Mouse (Mus musculus) hindbrain, postnatal 0 days (tissue): Measurements from ENCODE around the gene Mrps9. TPM values are rescaled to one million over a fixed set of nuclear protein-coding genes. Genes with fewer than 3 reads are reported as not detected.

Experiments used
- ATAC-seq: fragments of 200-750 bp; cut with Nextera tagmentation; 2 replicates; pipeline ENCODE4 v1.8.0; 2017; ENCODE audit warnings: mild to moderate bottlenecking, moderate TSS enrichment, moderate library complexity
- DNase-seq: peaks from one replicate; pipeline ENCODE4 v3.0.0-alpha.2; 2015; ENCODE audit warnings: low spot score
- H3K27ac ChIP-seq: fragments of 300-500 bp; sonication (generic); 2 replicates; pipeline ENCODE4 v1.5.1; 2014; ENCODE audit warnings: mild to moderate bottlenecking
- H3K27me3 ChIP-seq: fragments of 300-500 bp; sonication (generic); 2 replicates; pipeline ENCODE4 v1.6.1; 2014; ENCODE audit warnings: low read length, mixed read lengths; ENCODE audit not compliant: insufficient read depth
- H3K36me3 ChIP-seq: fragments of 300-500 bp; sonication (generic); 2 replicates; pipeline ENCODE4 v1.6.1; 2014; ENCODE audit warnings: low read length, mixed read lengths; ENCODE audit not compliant: insufficient read depth
- H3K4me1 ChIP-seq: fragments of 300-500 bp; sonication (generic); 2 replicates; pipeline ENCODE4 v1.6.1; 2014; ENCODE audit warnings: antibody characterized with exemption, low read length, mixed read lengths; ENCODE audit not compliant: insufficient read depth
- H3K4me2 ChIP-seq: fragments of 300-500 bp; sonication (generic); 2 replicates; pipeline ENCODE4 v1.6.1; 2014; ENCODE audit warnings: low read depth, mild to moderate bottlenecking, low read length, moderate library complexity, mixed read lengths
- H3K4me3 ChIP-seq: fragments of 300-500 bp; sonication (generic); 2 replicates; pipeline ENCODE4 v1.5.1; 2014; ENCODE audit warnings: low read length
- H3K9ac ChIP-seq: fragments of 300-500 bp; sonication (generic); replicated peaks from 2 replicates; pipeline ENCODE4 v1.6.1; 2014; ENCODE audit warnings: mild to moderate bottlenecking, low read length, moderate library complexity, mixed read lengths
- H3K9me3 ChIP-seq: fragments of 300-500 bp; sonication (generic); 2 replicates; pipeline ENCODE4 v1.6.1; 2016; ENCODE audit warnings: low read length, mixed read lengths
- CTCF ChIP-seq: IDR thresholded peaks from 2 replicates; pipeline ENCODE4 v1.5.1; 2016; ENCODE audit warnings: antibody characterized with exemption, control low read depth, low read depth
- WGBS: fragments of 180-500 bp; shearing (Covaris S2); extraction: QIAGEN DNeasy Blood & Tissue Kit; methylation state at CpG from one replicate; pipeline ENCODE4 v1.1.7; 2014; 5-methylcytosine and 5-hydroxymethylcytosine counted together
- polyA plus RNA-seq: library from polyadenylated mRNA; unstranded; fragments of >200 nt; fragmentation: Nextera tagmentation; extraction: Ambion mirVana; gene quantifications from 2 replicates; pipeline ENCODE4 v1.2.1, GENCODE M21; 2015
- total RNA-seq: library from RNA; depleted of rRNA; stranded (reverse); fragments of >200 nt; gene quantifications from 2 replicates; pipeline ENCODE4 v1.2.3, GENCODE M21; 2014; rRNA removed

Gene Mrps9
- total and polyA plus RNA-seq, 2 experiments from 2014 or later: 27.8 to 33.6 TPM

DNA sequence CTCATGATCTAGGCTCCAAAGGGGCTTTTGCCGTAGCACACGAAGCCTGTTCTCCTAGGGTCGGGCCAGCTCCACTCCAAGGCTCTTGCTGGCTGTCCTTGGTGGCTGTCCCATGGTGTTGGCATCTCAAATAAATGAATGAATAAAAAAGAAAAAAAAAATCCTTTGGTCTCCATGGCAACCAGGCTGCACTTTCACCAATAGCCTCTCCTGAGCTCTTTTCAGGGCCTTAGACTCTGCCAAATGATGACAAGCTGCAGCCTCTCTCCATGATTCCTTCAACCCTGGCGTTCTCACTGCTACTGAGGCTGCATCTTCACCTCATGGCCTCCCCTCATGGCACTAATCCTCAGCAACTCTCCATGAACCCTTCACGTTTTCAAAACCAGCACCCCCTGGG lies 72.9 kb downstream of the Mrps9 start:
- Histone ChIP-seq H3K36me3 (no peaks in the 10 kb centered on the region), H3K9ac (no peak overlapping the region), H3K4me1 (no peaks in the 10 kb centered on the region), H3K27ac (no peak overlapping the region), H3K4me2 (no peak overlapping the region), H3K27me3 (no peaks in the 10 kb centered on the region), H3K4me3 (no peak overlapping the region), H3K9me3 (no peaks in the 10 kb centered on the region)
- TF ChIP-seq CTCF: no peak
- peak; percentile 81 for ATAC-seq
- 21% methylated on average over 5 of the region's 5 CpGs for WGBS
- peak; percentile 63 for DNase-seq

DNA sequence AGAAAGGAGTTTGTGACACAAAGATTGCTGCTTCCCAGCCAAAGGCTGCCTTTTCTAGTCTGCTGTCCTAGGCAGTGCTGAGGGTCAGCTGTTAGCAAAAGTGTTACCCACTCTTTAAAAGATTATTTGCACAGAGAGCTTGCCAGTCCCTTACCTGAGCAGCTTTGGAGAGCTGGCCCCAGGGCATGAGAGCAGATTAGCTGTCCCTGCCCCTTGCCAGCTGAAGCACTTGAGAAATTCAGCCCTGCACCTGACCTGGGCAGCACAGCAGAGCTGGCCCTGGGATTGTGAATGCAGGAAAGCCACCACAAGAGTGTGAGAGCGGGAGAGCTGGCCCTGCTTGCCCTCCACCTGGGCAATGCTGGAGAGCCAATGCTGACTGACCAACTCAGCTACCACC lies 82.6 kb downstream of the Mrps9 start:
- Histone ChIP-seq H3K36me3 (no peaks in the 10 kb centered on the region), H3K4me2 (no peak overlapping the region), H3K27ac (no peak overlapping the region), H3K9me3 (no peaks in the 10 kb centered on the region), H3K27me3 (no peaks in the 10 kb centered on the region), H3K4me3 (no peak overlapping the region), H3K4me1 (no peaks in the 10 kb centered on the region), H3K9ac (no peak overlapping the region)
- no peak for DNase-seq
- no peak for ATAC-seq
- 92% methylated on average over 1 of the region's 1 CpGs for WGBS
- TF ChIP-seq CTCF: no peak

DNA sequence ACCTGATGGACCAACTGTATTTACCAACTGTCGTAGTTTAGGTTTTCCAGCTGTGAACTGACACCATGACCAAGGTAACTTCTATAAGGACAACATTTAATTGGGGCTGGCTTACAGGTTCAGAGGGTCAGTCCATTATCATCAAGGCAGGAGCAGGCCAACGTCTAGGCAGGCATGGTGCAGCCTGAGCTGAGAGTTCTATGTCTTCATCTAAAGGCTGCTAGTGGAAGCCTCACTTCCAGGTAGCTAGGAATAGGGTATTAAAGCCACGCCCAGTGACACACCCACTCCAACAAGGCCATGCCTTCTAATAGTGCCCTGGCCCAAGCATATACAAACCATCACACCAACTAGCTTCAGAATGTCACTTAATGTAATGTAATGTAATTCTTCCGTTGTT lies 97.5 kb downstream of the Mrps9 start:
- no peak overlapping the region for H3K4me2 ChIP-seq
- no peak overlapping the region for H3K27ac ChIP-seq
- H3K4me1 ChIP-seq: no peaks in the 10 kb centered on the region
- H3K9me3 ChIP-seq: no peaks in the 10 kb centered on the region
- ATAC-seq: no peak
- DNase-seq: no peak
- no peaks in the 10 kb centered on the region for H3K27me3 ChIP-seq
- WGBS: 93% methylated on average over 4 of the region's 4 CpGs
- no peak overlapping the region for H3K4me3 ChIP-seq
- H3K9ac ChIP-seq: no peak overlapping the region
- no peaks in the 10 kb centered on the region for H3K36me3 ChIP-seq
- no peak for TF ChIP-seq CTCF

DNA sequence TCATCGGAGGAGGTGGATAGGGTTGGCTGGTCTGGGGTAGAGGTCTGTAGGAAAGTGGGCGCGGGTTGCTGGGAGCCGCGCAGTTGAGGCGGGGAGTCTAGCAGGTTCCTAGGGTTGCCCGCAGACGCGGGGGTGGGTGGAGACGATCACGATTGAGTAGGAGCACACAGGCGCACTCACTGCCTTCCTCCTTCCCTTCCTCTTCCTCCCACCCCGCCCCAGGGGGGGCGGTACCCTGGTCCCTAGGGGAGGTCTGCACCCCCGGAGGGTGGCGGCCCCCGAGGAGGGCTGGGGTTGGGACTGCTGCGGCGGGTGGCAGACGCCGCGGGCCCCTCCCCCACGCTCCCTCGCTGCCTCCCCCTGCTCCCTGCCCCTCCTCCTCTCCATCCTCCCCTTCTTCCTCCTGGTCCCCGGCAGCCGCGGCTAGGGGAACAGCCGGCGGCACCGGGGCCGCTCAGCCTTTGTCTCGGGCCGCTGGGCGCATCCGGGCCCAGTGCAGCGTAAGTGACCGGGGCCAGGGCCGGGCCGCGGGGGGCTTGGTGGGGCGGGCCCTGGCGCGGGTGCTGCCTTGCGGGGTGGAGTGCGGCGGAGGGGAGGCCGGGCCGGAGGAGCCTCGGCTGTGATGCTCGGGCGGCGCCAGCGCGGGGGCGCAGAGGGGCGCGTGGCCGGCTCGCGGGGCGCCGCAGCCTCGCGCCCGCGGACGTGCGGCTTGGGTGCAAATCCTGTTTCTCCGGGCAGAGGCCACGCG lies 101.9 kb downstream of the Mrps9 start, which contains the start of gene Gpr45:
Gene Gpr45, plus strand, starts transcription at position 139 of the 748 bp plus-strand sequence.
- ATAC-seq (peak; percentile 85), DNase-seq (peak; percentile 66)
- Histone ChIP-seq H3K4me3 (peak within 1 kb of the TSS; percentile 58), H3K9ac (peak within 1 kb of the TSS; percentile 76), H3K4me1 (no peaks in the 10 kb centered on the region), H3K36me3 (no peaks in the 10 kb centered on the region), H3K4me2 (peak within 1 kb of the TSS; percentile 91), H3K27me3 (no peaks in the 10 kb centered on the region), H3K9me3 (no peaks in the 10 kb centered on the region), H3K27ac (peak within 1 kb of the TSS; percentile 82)
- WGBS: 2% methylated on average over 61 of the region's 71 CpGs
- no peak for TF ChIP-seq CTCF

DNA sequence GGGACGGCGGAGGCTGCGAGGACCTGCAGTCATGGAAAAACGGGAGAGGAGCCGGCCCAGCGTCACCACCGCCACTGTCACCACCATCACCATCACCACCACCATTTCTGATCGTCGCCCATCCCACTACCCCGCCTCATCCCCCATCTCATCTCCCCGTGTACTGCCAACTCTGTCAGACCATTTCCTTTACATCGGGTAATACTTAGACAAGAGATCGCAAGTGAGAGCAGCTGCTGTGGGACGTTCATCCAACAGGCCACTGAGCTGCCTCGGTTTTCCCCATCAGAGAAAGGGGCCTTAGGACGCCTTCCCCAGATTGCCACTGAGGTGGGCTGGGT lies 102.4 kb downstream of the Mrps9 start:
- H3K9ac ChIP-seq: peak overlapping the region; percentile 76
- H3K4me3 ChIP-seq: peak overlapping the region; percentile 58
- no peaks in the 10 kb centered on the region for H3K9me3 ChIP-seq
- no peak for TF ChIP-seq CTCF
- DNase-seq (no peak), ATAC-seq (peak; percentile 77)
- H3K36me3 ChIP-seq: no peaks in the 10 kb centered on the region
- no peaks in the 10 kb centered on the region for H3K27me3 ChIP-seq
- under 1% methylated on average over 16 of the region's 16 CpGs for WGBS
- H3K4me1 ChIP-seq: no peaks in the 10 kb centered on the region
- H3K27ac ChIP-seq: peak overlapping the region; percentile 82
- H3K4me2 ChIP-seq: peak overlapping the region; percentile 91

Other genes starting within 250 kb of the Mrps9 start
- 30.7 and 37.3 TPM in 2 replicates for gene Pou3f3, start 155.5 kb upstream of the Mrps9 start, total RNA-seq
- 10.3 and 10.6 TPM in 2 replicates for gene Pou3f3, start 155.5 kb upstream of the Mrps9 start, polyA plus RNA-seq
- 14.6 and 19.9 TPM in 2 replicates for gene Gpr45, start 101.6 kb downstream of the Mrps9 start, total RNA-seq
- gene Gpr45, start 101.6 kb downstream of the Mrps9 start, polyA plus RNA-seq: 8.4 and 10.4 TPM in 2 replicates
- 42.1 and 50.9 TPM in 2 replicates for gene Tgfbrap1, start 247.4 kb downstream of the Mrps9 start, total RNA-seq
- gene Tgfbrap1, start 247.4 kb downstream of the Mrps9 start, polyA plus RNA-seq: 13.3 and 13.6 TPM in 2 replicates
- gene AI597479, start 247.5 kb downstream of the Mrps9 start, total RNA-seq: 20.7 and 22.8 TPM in 2 replicates
- gene AI597479, start 247.5 kb downstream of the Mrps9 start, polyA plus RNA-seq: 28.8 and 29.5 TPM in 2 replicates